Mouse (Mus musculus): ENCODE measurements at regions not wholly inside any gene's neighbourhood (a gene's known extent, or its start where the extent isn't known, plus 50 kb on each side); places are given as distances from the start of the nearest gene placed in this dataset.

DNA sequence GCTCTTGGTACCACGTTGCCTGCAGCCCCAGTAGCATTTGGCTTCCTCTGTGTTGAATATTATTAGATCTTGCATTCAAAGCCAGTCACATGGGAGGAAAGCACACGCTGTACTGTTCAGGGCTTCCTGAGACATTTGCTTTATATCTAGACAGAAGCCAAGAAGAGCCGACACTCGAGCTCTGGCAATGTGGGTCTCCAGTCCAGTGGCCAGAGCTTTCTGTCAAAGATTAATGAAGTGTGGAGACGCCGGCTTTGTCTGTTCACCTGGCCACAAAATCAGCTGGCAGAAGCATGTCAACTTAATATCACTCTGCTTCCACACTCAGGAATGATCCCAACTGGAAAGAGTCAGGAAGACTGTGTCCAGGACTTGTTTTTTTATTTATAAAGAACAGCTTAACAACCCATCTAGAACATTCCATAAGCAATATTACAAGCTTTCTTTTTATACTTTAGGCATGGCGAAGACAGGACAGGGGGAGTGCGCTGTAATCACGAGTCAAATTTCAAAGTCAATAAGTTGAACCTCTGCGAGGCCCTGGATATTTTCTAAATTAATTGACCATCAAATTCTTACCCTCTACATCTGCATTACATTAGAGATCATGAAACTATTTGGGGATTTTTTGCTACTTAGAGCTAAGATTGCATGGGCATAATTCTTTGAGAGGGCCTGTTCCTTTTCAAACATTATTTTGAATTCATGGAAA lies 214.3 kb upstream of the F930015N05Rik start:
- TF ChIP-seq POLR2A (IDR thresholded peaks at IDR 0.05; ENCODE audit: borderline replicate concordance, low read depth, low read length) (no peak), CTCF (IDR thresholded peaks at IDR 0.05; ENCODE audit: low read depth, low read length) (no peak)
- Histone ChIP-seq H3K4me1 (ENCODE audit: control insufficient read depth, insufficient read depth, low read length) (peaks cover 7% of the 10 kb centered on the region), H3K27ac (ENCODE audit: insufficient read depth, low read depth, low read length) (no peak overlapping the region), H3K4me3 (ENCODE audit: insufficient read depth, low read length) (no peak overlapping the region)

- Histone ChIP-seq H3K4me3 (ENCODE audit: insufficient read depth, low read length) (no peak overlapping the region), H3K27ac (ENCODE audit: insufficient read depth, low read depth, low read length) (no peak overlapping the region), H3K4me1 (ENCODE audit: control insufficient read depth, insufficient read depth, low read length) (peaks cover 18% of the 10 kb centered on the region)
- TF ChIP-seq POLR2A (IDR thresholded peaks at IDR 0.05; ENCODE audit: borderline replicate concordance, low read depth, low read length) (no peak), CTCF (IDR thresholded peaks at IDR 0.05; ENCODE audit: low read depth, low read length) (no peak)
Measured at GRCm38 (mm10) chr11:64652811-64653210, 216.4 kb upstream of the F930015N05Rik start.

- TF ChIP-seq POLR2A (IDR thresholded peaks at IDR 0.05; ENCODE audit: borderline replicate concordance, low read depth, low read length) (no peak), CTCF (IDR thresholded peaks at IDR 0.05; ENCODE audit: low read depth, low read length) (no peak)
Measured at GRCm38 (mm10) chr11:64655162-64655561, 218.7 kb upstream of the F930015N05Rik start.

GRCm38 (mm10) chr11:64663166-64663565 lies 226.7 kb upstream of the F930015N05Rik start:
- H3K4me3 ChIP-seq (ENCODE audit: insufficient read depth, low read length): no peak overlapping the region

More at GRCm38 (mm10) chr11:64655162-64655561, 218.7 kb upstream of the F930015N05Rik start:
- H3K4me1 ChIP-seq (ENCODE audit: control insufficient read depth, insufficient read depth, low read length): peaks cover 24% of the 10 kb centered on the region
- H3K4me3 ChIP-seq (ENCODE audit: insufficient read depth, low read length): no peak overlapping the region
- H3K27ac ChIP-seq (ENCODE audit: insufficient read depth, low read depth, low read length): no peak overlapping the region

DNA sequence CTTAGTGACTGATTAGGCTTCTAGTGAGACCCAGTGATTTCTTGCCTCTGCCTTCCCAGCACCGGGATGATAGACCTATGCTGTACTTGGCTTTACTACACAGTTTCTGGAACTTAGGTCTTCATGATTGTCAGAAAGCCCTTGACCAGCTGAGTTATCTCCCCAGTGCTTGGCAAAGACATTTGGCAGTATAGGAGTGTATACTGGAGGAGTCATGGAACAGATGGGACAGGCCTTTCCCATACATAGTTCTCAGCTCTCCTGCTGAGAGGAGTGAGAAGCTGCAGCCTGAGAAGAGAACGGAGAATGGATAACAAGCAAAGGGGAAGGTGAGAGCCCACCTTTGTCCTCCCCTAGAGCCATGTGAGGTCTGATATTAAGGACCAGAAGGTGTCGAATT lies 230.6 kb upstream of the F930015N05Rik start:
- H3K4me3 ChIP-seq (ENCODE audit: insufficient read depth, low read length): no peak overlapping the region
- H3K4me1 ChIP-seq (ENCODE audit: control insufficient read depth, insufficient read depth, low read length): no peaks in the 10 kb centered on the region
- no peak for TF ChIP-seq CTCF (IDR thresholded peaks at IDR 0.05; ENCODE audit: low read depth, low read length)
- no peak for TF ChIP-seq POLR2A (IDR thresholded peaks at IDR 0.05; ENCODE audit: borderline replicate concordance, low read depth, low read length)
- no peak overlapping the region for H3K27ac ChIP-seq (ENCODE audit: insufficient read depth, low read depth, low read length)

More at GRCm38 (mm10) chr11:64663166-64663565, 226.7 kb upstream of the F930015N05Rik start:
- Histone ChIP-seq H3K27ac (ENCODE audit: insufficient read depth, low read depth, low read length) (no peak overlapping the region), H3K4me1 (ENCODE audit: control insufficient read depth, insufficient read depth, low read length) (peaks cover 10% of the 10 kb centered on the region)
- no peak for TF ChIP-seq CTCF (IDR thresholded peaks at IDR 0.05; ENCODE audit: low read depth, low read length)
- no peak for TF ChIP-seq POLR2A (IDR thresholded peaks at IDR 0.05; ENCODE audit: borderline replicate concordance, low read depth, low read length)

DNA sequence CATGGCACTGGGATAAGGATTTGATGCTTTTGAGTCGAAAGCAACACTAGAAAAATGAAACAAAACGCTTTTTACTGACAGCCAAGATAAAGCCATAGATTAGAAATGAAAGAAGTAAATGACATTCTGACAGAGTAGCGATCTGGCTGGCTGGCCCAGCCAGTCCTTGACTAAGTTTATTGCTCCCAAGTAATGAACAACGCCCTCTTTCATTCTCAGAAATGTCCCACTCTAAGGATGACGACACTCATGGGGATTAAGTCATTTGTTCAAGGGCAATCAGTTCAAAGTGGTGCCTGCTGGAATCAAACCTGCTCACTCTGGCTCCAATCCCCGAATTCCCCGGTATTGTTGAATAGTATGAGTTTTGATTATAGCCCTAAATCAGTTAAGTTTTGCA lies 231.1 kb upstream of the F930015N05Rik start:
- Histone ChIP-seq H3K27ac (ENCODE audit: insufficient read depth, low read depth, low read length) (no peak overlapping the region), H3K4me3 (ENCODE audit: insufficient read depth, low read length) (no peak overlapping the region)

GRCm38 (mm10) chr11:64671898-64672297 lies 235.4 kb upstream of the F930015N05Rik start:
- Histone ChIP-seq H3K27ac (ENCODE audit: insufficient read depth, low read depth, low read length) (no peak overlapping the region), H3K4me3 (ENCODE audit: insufficient read depth, low read length) (no peak overlapping the region), H3K4me1 (ENCODE audit: control insufficient read depth, insufficient read depth, low read length) (no peaks in the 10 kb centered on the region)
- TF ChIP-seq POLR2A (IDR thresholded peaks at IDR 0.05; ENCODE audit: borderline replicate concordance, low read depth, low read length) (no peak), CTCF (IDR thresholded peaks at IDR 0.05; ENCODE audit: low read depth, low read length) (no peak)

More for the DNA sequence above, 231.1 kb upstream of the F930015N05Rik start:
- no peaks in the 10 kb centered on the region for H3K4me1 ChIP-seq (ENCODE audit: control insufficient read depth, insufficient read depth, low read length)
- TF ChIP-seq POLR2A (IDR thresholded peaks at IDR 0.05; ENCODE audit: borderline replicate concordance, low read depth, low read length) (no peak), CTCF (IDR thresholded peaks at IDR 0.05; ENCODE audit: low read depth, low read length) (no peak)

GRCm38 (mm10) chr11:64673546-64673945 lies 237.1 kb upstream of the F930015N05Rik start:
- H3K27ac ChIP-seq (ENCODE audit: insufficient read depth, low read depth, low read length): no peak overlapping the region
- no peak overlapping the region for H3K4me3 ChIP-seq (ENCODE audit: insufficient read depth, low read length)
- no peaks in the 10 kb centered on the region for H3K4me1 ChIP-seq (ENCODE audit: control insufficient read depth, insufficient read depth, low read length)
- TF ChIP-seq CTCF (IDR thresholded peaks at IDR 0.05; ENCODE audit: low read depth, low read length) (no peak), POLR2A (IDR thresholded peaks at IDR 0.05; ENCODE audit: borderline replicate concordance, low read depth, low read length) (no peak)

DNA sequence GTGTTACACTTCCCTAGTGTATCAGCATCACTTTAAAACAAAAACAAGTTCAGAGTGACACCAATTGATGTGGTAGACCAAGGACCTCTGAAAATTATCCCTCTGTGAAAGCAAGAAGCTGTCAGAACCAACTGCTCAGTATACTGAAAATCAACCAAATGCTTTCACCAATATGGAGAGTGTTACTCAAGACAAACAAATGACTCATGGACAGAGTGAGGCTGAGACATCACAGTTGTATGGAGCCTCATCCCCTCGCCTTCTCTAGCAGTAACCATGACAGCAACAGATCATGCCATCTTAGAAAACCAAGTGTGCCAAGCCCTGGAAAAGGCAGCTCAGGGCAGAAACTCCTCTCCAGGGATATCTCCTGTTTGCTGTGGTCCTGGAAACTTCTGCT lies 267.3 kb upstream of the F930015N05Rik start:
- H3K4me1 ChIP-seq (ENCODE audit: control insufficient read depth, insufficient read depth, low read length): no peaks in the 10 kb centered on the region

DNA sequence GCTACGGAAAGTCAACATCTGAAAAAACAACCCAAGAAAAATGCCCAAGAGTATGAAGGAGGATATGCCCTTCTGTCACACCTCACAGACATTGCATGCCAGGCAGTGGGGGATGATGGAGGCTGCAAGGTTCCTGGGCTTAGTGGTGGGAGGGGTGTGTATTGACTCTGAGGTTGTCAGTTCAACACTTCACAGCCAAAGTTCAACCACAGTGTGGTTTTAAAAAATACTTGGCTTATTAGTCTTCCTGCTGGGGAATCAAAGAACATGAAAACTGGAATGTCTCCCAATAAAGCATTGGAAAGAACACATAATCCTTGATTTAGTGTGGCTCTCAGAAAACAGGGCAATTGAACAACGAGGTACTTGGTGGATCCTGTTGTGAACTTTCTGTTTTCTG lies 267.0 kb upstream of the Elac2 start:
- Histone ChIP-seq H3K4me3 (ENCODE audit: insufficient read depth, low read length) (no peak overlapping the region), H3K27ac (ENCODE audit: insufficient read depth, low read depth, low read length) (no peak overlapping the region), H3K4me1 (ENCODE audit: control insufficient read depth, insufficient read depth, low read length) (no peaks in the 10 kb centered on the region)
- TF ChIP-seq POLR2A (IDR thresholded peaks at IDR 0.05; ENCODE audit: borderline replicate concordance, low read depth, low read length): no peak
- no peak for TF ChIP-seq CTCF (IDR thresholded peaks at IDR 0.05; ENCODE audit: low read depth, low read length)

More for the DNA sequence above, 267.3 kb upstream of the F930015N05Rik start:
- Histone ChIP-seq H3K4me3 (ENCODE audit: insufficient read depth, low read length) (no peak overlapping the region), H3K27ac (ENCODE audit: insufficient read depth, low read depth, low read length) (no peak overlapping the region)
- TF ChIP-seq CTCF (IDR thresholded peaks at IDR 0.05; ENCODE audit: low read depth, low read length) (no peak), POLR2A (IDR thresholded peaks at IDR 0.05; ENCODE audit: borderline replicate concordance, low read depth, low read length) (no peak)

Measured in bone marrow macrophage, adult 2 months (primary cell).